Mouse (Mus musculus): ENCODE results near the gene Wdr5.

GRCm38 (mm10) chr2:27469991-27470355, 45.0 kb upstream of the Wdr5 start:
- TF ChIP-seq CTCF (IDR thresholded peaks at IDR 0.05; ENCODE audit: extremely low read depth, insufficient read depth, insufficient read length, insufficient replicate concordance) = no peak
- no peak for TF ChIP-seq POLR2A (IDR thresholded peaks at IDR 0.05; ENCODE audit: low read depth, low read length)
